Mouse (Mus musculus) bone marrow, adult 2 months (tissue): ENCODE results near the gene Iqcj.

Experiments used
- CTCF ChIP-seq: fragments of 200-500 bp; IDR thresholded peaks from 2 replicates; pipeline ENCODE4 v1.5.1; 2011; ENCODE audit warnings: low read length, control low read depth; ENCODE audit not compliant: control insufficient read depth, insufficient read depth
- POLR2A ChIP-seq: fragments of 200-500 bp; IDR thresholded peaks from 2 replicates; pipeline ENCODE4 v1.6.1; 2011; ENCODE audit warnings: low read depth, mild to moderate bottlenecking, control low read depth, low read length, borderline replicate concordance; ENCODE audit not compliant: control insufficient read depth

DNA sequence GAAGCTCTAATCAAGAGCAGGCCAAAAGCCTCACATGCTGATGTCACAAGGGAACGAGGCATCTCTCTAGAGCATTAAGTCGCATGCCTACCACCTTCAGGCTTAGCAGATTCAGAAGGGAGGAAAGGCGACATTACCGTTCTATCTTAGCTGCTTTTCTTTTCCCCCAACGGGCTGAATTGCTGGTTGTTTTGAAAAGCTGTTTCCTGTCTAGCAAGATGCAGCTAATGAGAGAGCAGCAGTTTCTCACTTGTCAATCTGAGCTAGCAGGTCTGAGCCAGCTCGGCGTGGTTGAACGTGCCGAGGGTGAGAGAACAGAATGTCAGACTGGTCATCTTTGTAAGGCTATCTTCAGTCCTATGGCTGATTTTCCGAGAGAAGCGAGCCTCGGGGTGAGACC is 91.3 kb downstream of the Iqcj start:
- TF ChIP-seq POLR2A (no peak), CTCF (no peak)
